Mouse (Mus musculus): ENCODE data around the gene 4930452B06Rik.

- no peak for TF ChIP-seq CTCF (IDR thresholded peaks at IDR 0.05; ENCODE audit: low read depth)
- TF ChIP-seq EP300 (IDR thresholded peaks at IDR 0.05; ENCODE audit: low read depth): no peak
Observed at GRCm38 (mm10) chr14:8510288-8510959, 155.6 kb downstream of the 4930452B06Rik start.
